Mouse (Mus musculus): ENCODE data around the gene Col6a2. TPM values are rescaled to one million over a fixed set of nuclear protein-coding genes. Genes with fewer than 3 reads are reported as not detected.

The Col6a2 gene
- polyA plus RNA-seq, 1 experiment from 2014 or later = 168 TPM

GRCm38 (mm10) chr10:76636026-76636425, 12.6 kb upstream of the Col6a2 start:
- Histone ChIP-seq H3K9me3 (ENCODE audit: low read depth, low read length) (no peaks in the 10 kb centered on the region), H3K36me3 (ENCODE audit: insufficient read depth) (no peaks in the 10 kb centered on the region), H3K4me3 (ENCODE audit: low read depth, low read length) (no peak overlapping the region), H3K27me3 (ENCODE audit: insufficient read depth, low read length) (no peaks in the 10 kb centered on the region), H3K4me2 (no peak overlapping the region), H3K27ac (ENCODE audit: low read depth) (peak overlapping the region; percentile 63), H3K9ac (peak overlapping the region; percentile 9; the same call in 1 of the 2 replicates), H3K4me1 (ENCODE audit: insufficient read depth) (peaks cover 23% of the 10 kb centered on the region)
- WGBS = 43% methylated on average over 3 of the region's 3 CpGs
- ATAC-seq (ENCODE audit: insufficient read depth) (peak; percentile 18; the same call in 1 of the 2 replicates), DNase-seq (peak; percentile 59)
- no peak for TF ChIP-seq CTCF (IDR thresholded peaks at IDR 0.05; ENCODE audit: low read depth)

DNA sequence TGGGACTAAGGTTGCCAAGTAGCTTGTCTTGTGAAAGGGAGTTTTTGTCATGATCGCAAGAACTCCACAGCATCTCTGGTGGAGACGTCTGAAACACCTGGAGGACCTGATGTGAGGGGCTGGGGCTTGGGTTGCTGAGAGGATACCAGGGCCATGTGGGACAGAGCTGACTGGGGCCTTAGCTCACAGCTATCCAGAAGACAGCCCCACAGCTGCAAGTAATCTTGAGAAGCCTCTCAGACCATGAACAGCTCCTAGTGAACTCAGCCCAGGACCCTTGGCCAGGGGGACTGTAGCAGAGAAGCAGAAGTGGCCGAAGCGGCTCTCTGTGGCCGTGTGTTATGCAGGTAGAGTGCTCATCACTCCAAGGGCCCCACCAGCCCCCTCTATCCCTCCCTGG, 11.2 kb upstream of the Col6a2 start:
- Histone ChIP-seq H3K36me3 (ENCODE audit: insufficient read depth) (no peaks in the 10 kb centered on the region), H3K27ac (ENCODE audit: low read depth) (peak overlapping the region; percentile 84), H3K4me1 (ENCODE audit: insufficient read depth) (peaks cover 23% of the 10 kb centered on the region), H3K4me3 (ENCODE audit: low read depth, low read length) (no peak overlapping the region), H3K9me3 (ENCODE audit: low read depth, low read length) (no peaks in the 10 kb centered on the region), H3K4me2 (no peak overlapping the region), H3K9ac (no peak overlapping the region), H3K27me3 (ENCODE audit: insufficient read depth, low read length) (no peaks in the 10 kb centered on the region)
- peak; percentile 48; the same call in 1 of the 2 replicates for ATAC-seq (ENCODE audit: insufficient read depth)
- peak; percentile 50 for DNase-seq
- no peak for TF ChIP-seq CTCF (IDR thresholded peaks at IDR 0.05; ENCODE audit: low read depth)
- WGBS = 50% methylated on average over 5 of the region's 5 CpGs

DNA sequence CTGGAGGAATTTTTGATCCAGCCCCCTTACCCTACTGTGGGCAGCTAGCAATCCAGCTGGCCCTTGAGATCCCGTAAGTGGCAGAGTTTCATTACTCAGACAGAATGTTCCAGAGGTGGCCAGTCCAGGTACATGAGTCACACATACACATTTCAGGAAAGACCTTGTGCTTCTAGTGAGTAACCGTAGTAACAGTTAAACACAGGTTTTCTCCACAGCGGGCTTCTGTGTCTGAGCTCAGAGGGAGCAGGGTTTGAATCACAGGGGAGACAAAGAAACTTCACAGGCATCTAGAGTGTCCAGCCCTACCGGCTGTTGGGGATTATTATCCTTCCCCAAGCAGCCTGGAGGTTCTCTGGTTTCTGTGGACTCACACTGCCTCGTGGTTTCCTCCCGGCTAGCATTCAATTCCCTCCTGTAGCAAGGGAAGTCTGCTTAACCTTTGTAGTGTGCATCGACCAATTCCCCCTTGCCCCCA, 10.7 kb upstream of the Col6a2 start:
- ATAC-seq (ENCODE audit: insufficient read depth) = peak; percentile 58
- Histone ChIP-seq H3K4me3 (ENCODE audit: low read depth, low read length) (no peak overlapping the region), H3K36me3 (ENCODE audit: insufficient read depth) (no peaks in the 10 kb centered on the region), H3K9ac (no peak overlapping the region), H3K27ac (ENCODE audit: low read depth) (peak overlapping the region; percentile 84), H3K4me1 (ENCODE audit: insufficient read depth) (peaks cover 23% of the 10 kb centered on the region), H3K4me2 (no peak overlapping the region), H3K9me3 (ENCODE audit: low read depth, low read length) (no peaks in the 10 kb centered on the region), H3K27me3 (ENCODE audit: insufficient read depth, low read length) (no peaks in the 10 kb centered on the region)
- 46% methylated on average over 7 of the region's 7 CpGs for WGBS
- TF ChIP-seq CTCF (IDR thresholded peaks at IDR 0.05; ENCODE audit: low read depth) = no peak
- DNase-seq = peak; percentile 59

- Histone ChIP-seq H3K4me1 (ENCODE audit: insufficient read depth) (peaks cover 23% of the 10 kb centered on the region), H3K27me3 (ENCODE audit: insufficient read depth, low read length) (no peaks in the 10 kb centered on the region), H3K36me3 (ENCODE audit: insufficient read depth) (no peaks in the 10 kb centered on the region), H3K9me3 (ENCODE audit: low read depth, low read length) (no peaks in the 10 kb centered on the region), H3K4me3 (ENCODE audit: low read depth, low read length) (no peak overlapping the region), H3K9ac (no peak overlapping the region), H3K4me2 (no peak overlapping the region), H3K27ac (ENCODE audit: low read depth) (no peak overlapping the region)
- ATAC-seq (ENCODE audit: insufficient read depth) (no peak), DNase-seq (no peak)
- no peak for TF ChIP-seq CTCF (IDR thresholded peaks at IDR 0.05; ENCODE audit: low read depth)
- WGBS = 54% methylated on average over 8 of the region's 8 CpGs
Measured at GRCm38 (mm10) chr10:76632630-76633029, 9.2 kb upstream of the Col6a2 start.

DNA sequence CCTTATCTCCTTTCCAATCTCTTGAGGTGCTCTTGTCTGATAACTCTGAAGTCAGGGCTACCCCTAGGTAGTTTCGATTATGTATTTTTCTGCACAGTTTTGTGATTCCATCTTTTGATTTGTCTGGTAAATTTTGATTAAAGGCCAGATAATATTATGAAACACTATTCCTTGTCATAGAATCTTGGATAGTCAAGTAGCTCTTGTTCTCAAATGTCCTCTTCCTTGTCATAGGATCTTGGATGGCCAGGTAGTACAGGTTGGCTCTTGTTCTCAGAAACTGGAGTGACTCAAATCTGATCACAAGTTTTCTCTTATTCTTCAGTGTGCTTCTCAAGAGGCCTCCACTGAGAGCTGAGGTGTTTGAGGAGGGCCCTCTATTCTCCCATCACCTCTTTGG, 7.2 kb upstream of the Col6a2 start:
- ATAC-seq (ENCODE audit: insufficient read depth) (no peak), DNase-seq (no peak)
- no peaks in the 10 kb centered on the region for H3K27me3 ChIP-seq (ENCODE audit: insufficient read depth, low read length)
- WGBS = 75% methylated on average over 1 of the region's 1 CpGs
- H3K9ac ChIP-seq = no peak overlapping the region
- TF ChIP-seq CTCF (IDR thresholded peaks at IDR 0.05; ENCODE audit: low read depth) = no peak
- H3K4me1 ChIP-seq (ENCODE audit: insufficient read depth) = peaks cover 16% of the 10 kb centered on the region
- no peak overlapping the region for H3K4me3 ChIP-seq (ENCODE audit: low read depth, low read length)
- H3K9me3 ChIP-seq (ENCODE audit: low read depth, low read length) = no peaks in the 10 kb centered on the region
- H3K4me2 ChIP-seq = no peak overlapping the region
- 0 out of 2 replicates have a peak overlapping the region, but pooled peaks have one; percentile 16 for H3K27ac ChIP-seq (ENCODE audit: low read depth)
- H3K36me3 ChIP-seq (ENCODE audit: insufficient read depth) = no peaks in the 10 kb centered on the region

- no peaks in the 10 kb centered on the region for H3K9me3 ChIP-seq (ENCODE audit: low read depth, low read length)
- 41% methylated on average over 5 of the region's 5 CpGs for WGBS
- no peak for ATAC-seq (ENCODE audit: insufficient read depth)
- no peak overlapping the region for H3K4me3 ChIP-seq (ENCODE audit: low read depth, low read length)
- H3K4me1 ChIP-seq (ENCODE audit: insufficient read depth) = peaks cover 13% of the 10 kb centered on the region
- no peaks in the 10 kb centered on the region for H3K36me3 ChIP-seq (ENCODE audit: insufficient read depth)
- peak overlapping the region; percentile 43 for H3K27ac ChIP-seq (ENCODE audit: low read depth)
- TF ChIP-seq CTCF (IDR thresholded peaks at IDR 0.05; ENCODE audit: low read depth) = no peak
- no peaks in the 10 kb centered on the region for H3K27me3 ChIP-seq (ENCODE audit: insufficient read depth, low read length)
- no peak overlapping the region for H3K4me2 ChIP-seq
- H3K9ac ChIP-seq = no peak overlapping the region
- DNase-seq = peak; percentile 65
Measured at GRCm38 (mm10) chr10:76627714-76628113, 4.3 kb upstream of the Col6a2 start.

DNA sequence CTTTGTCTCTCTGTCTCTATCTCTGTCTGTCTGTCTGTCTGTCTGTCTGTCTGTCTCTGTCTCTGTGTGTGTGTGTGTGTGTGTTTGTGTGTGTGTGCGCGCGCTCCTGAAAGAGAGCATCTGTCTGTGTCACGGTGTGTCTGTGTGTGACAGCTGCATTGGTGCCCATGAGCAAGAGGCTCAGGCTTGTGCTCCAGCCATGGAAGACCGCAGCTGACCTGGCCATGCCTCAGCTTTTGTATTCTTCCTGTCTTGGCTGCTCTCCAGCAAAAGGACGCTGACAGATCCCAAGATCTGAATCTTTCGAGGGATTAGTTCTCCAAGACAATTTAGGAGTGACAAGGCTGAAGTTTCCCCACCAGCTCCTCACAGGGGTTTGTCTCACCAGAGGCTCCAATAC, 1.5 kb upstream of the Col6a2 start:
- no peaks in the 10 kb centered on the region for H3K27me3 ChIP-seq (ENCODE audit: insufficient read depth, low read length)
- H3K36me3 ChIP-seq (ENCODE audit: insufficient read depth) = no peaks in the 10 kb centered on the region
- TF ChIP-seq CTCF (IDR thresholded peaks at IDR 0.05; ENCODE audit: low read depth) = no peak
- DNase-seq (peak; percentile 51), ATAC-seq (ENCODE audit: insufficient read depth) (no peak)
- H3K27ac ChIP-seq (ENCODE audit: low read depth) = peak overlapping the region; percentile 28; the same call in 1 of the 2 replicates
- H3K9ac ChIP-seq = no peak overlapping the region
- H3K9me3 ChIP-seq (ENCODE audit: low read depth, low read length) = no peaks in the 10 kb centered on the region
- peaks cover 16% of the 10 kb centered on the region for H3K4me1 ChIP-seq (ENCODE audit: insufficient read depth)
- 55% methylated on average over 7 of the region's 7 CpGs for WGBS
- no peak overlapping the region for H3K4me3 ChIP-seq (ENCODE audit: low read depth, low read length)
- no peak overlapping the region for H3K4me2 ChIP-seq
